Mouse (Mus musculus): ENCODE measurements around the gene Lsp1. TPM values are rescaled to one million over a fixed set of nuclear protein-coding genes. Genes with fewer than 3 reads are reported as not detected.

Lsp1 gene
- polyA plus RNA-seq (2017; shearing (Covaris generic)): 1,000 to 10,000 TPM; 1,098 to 1,582 TPM

DNA sequence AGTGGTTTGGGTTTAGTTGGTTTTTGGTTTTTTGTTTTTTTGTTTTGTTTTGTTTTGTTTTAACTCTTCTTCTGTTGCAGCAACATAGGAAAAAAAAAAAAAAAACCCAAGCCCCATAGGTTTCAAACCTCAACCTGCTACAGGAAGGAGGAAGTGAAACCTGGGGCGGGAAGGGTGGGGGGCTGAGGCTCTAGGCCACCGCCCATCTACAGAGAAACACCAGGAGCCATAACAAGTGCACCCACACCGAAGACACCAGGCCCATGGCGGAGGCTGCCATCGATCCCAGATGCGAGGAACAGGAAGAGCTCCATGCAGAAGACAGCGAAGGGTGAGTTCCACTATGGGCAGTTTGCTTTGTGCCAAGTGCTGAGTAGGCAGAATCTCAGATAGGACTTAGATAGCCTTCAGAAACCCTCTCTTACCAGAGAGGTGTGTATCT is at the start of gene Lsp1:
Gene Lsp1 (plus strand): TSS at position 174 of the 442 bp plus-strand sequence.
- ATAC-seq: peak; percentile 50

DNA sequence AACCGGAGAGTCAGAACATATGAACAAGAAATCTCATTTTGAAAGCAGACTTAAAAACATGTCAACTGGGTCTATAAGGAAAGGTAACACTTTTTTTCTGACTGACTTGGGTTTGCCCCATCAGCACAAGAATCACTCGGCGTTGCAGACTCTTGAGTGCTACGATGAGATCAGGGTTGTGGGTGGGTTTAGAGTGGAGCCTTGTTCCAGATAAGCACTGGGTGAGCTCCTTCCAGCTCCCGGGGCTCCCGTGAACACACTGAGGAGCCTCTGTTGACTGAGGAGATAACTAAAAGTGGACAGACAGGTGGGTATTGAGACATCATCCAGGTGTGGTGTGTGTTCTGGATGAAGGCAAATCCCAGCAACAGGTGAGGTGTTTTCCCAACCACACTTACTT is 47.3 kb upstream of the Lsp1 start:
- no peak for ATAC-seq

DNA sequence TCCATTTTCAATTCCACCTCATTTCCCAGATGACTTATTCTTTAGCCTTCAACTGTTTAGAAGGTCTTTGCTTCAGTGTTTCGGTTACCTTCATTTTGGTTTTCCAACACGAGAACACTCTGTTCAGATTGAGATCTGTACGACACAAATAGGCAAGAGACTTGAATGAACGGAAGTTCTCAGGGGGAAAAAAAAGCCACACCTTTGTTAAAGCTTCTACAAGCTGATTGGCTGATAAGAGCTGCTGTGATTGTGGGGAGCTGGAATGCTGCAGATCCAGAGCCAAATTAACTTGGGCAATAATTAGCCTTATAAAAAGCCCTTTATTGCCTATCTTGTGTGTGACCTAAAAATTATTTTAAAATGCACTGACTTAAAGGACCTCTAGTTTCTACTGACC is 45.3 kb upstream of the Lsp1 start:
- no peak for ATAC-seq

DNA sequence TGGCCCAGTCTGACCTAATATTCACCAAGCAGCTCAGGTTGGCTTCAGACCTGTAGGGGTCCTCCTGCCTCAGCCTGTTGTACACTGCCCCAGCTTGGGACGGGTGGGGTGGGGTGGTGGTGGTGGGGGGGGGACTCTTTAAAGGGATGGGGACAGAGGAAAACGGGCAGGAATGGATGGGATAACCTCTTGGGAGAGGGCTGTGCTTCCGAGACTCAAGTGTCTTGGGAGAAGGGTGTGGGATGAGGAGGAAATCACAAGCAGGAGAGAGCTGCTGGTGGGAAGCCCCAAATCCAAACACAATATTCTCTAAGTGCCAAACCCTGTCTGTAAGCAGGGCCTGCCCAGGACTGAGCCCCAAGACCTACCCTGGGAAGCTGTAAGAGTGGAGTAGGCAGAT is 44.4 kb upstream of the Lsp1 start:
- ATAC-seq: no peak

DNA sequence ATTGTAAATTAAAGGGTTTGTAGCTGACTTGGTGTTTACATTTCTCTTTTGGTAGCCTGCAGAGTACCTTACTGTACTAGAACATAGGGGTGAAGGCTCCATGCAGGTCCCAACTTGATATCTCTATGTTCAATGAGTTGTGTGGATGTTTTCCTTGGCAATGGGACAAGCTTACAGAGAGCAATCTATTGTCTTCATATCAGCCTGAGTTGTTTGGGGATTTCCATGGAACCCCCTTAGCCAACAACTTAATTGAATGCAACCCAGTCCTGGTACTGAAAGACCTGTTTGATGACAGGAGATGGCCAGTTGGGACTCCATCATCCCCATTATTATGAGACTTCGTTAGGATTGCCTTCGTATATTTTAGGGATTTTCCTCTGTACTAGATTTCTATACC is 42.6 kb upstream of the Lsp1 start:
- no peak for ATAC-seq

DNA sequence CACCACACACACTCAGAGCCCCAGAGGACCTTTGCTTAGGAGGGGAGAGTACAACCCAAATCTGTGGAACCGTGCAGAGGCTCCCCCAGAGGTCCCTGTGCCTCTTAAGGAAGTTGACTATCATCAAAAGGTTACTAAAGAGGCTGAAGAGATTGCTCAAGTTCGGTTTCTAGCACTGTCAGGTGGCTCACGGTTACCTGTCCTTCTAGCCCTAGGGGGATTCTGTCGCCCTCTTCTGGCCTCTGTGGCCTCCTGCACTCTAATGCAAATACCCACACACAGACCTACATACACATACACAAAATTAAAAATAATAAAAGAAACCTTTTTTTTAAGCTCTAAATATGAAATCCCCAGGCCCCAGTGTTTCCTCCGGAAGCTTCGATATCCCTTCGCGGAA is 41.9 kb upstream of the Lsp1 start:
- no peak for ATAC-seq

DNA sequence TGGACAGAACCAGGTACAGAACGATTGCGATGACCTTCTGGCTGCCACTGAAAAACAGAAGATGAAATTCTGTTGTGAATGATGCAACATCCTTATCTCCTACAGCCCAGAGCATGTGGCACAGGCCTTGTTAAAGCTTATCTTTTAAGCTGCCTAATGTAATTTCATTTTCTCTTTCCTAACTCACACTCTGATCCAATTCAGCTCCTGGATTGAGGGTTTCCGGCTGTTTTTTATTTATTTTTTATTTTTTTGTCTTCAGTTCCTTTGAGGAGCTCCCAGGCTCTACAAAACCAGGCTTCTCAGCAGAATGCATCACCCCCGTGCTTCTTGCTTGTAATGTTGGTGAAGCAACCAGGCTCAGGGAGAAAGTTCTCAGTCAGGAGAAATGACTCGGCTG is 40.7 kb upstream of the Lsp1 start:
- ATAC-seq: no peak

DNA sequence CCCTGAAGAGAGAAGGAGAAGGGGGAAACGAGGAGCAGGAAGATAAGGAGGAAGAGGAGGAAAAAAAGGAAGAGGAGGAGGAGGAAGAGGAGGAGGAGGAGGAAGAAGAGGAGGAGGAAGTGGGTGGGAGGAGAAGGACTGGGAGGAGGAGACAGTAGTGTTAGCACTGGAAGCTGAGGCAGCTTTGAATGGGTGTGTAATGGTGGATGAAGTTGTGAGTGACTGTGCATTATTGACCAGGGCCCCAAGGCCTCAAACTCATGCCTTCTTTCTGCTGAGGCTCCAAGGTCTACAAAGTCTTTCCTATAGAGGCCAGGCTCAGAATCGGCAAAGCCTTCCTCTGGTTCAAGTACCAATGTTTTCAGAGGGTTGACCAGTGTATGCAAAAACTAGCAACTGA is 38.8 kb upstream of the Lsp1 start:
- no peak for ATAC-seq

DNA sequence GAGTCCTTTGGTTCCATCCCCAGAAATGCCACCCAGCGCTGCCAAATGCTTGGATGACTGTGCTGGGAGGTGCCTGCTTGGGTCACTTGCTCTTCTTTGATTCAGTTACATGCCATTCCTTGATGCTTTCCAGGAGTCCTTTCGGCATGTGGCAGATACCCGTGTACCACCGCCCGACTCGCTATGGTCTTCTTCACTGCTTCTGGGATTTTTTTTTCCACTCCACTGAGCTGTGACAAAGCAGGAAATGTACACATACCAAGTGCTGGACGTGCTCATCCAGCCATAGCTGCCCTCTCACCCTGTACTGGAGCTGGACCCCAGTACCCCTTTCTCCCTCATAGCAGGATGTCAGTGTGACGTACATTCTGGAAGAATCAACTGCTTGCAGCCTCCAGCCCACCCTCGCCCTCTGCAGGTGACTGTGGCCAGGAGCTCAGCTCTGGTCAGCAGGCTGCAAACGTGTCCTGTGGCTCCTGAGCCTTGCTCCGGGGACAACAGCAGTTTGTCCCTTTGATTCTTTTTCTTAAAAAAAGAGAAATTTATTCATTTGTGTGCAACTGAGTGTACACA is 34.9 kb upstream of the Lsp1 start:
- ATAC-seq: no peak

DNA sequence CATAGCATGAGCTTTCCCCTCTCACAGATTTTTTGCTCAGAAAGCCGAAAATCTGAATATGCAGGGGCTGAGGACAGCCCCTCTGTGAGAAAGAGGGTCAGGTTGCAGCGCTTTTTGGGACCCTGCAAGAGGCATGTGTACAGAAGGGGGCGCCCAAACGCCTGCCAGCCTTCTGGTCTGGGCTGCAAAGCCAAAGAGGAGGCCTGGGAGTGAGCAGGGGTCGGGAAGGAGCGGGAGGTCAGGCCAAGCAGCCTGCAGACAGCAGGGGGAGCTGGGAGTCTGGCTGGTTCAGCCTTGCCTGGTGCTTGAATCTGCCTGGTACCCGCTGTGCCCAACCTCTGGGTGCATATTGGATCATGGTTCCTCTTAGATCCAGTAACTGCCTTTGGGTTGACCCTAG is 32.4 kb upstream of the Lsp1 start:
- no peak for ATAC-seq

DNA sequence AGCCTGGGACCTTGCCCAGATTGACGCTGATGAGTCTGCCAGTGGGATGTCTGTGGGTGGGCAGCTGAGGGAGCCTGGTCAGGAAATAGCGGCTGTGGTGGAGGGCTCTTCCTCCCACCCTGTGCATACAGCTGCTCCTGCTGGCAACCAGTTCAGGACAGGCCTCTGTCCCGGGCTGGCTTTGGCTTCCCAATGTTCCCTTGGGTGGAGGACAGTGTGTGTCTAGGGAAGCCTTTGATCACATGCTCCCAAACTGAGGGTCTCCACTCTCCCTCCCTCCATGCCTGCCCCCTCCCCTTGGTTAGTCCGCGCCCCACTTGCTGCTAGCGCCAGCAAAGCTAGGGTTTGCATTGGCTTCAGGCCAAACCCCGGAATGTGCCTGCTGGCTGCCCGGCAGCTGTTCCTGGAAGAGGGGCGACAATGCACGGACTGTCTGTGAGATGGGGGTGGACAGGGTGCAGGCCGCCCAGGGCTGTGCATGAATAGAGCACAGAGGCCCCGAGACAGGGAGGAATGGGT is 30.4 kb upstream of the Lsp1 start:
- no peak for ATAC-seq

DNA sequence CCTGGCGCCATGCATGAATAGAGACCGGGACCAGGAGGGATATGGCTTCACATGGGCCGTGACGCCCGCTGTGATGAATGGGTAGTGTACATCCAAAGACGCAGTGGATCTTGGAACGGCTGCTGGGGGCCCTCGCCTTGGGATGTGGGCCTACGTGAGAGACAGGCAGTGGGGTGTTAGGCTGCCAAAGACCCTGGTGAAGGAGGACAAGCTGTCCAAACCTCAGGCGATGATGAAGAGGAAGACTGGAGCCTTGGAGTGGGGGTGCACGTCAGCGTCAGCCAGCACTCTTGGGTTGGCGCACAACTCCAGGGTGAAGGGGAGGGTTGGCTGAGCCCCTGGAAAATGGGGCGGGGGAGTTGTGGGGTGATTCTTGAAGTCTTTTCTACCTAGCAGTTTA is 29.5 kb upstream of the Lsp1 start:
- no peak for ATAC-seq

DNA sequence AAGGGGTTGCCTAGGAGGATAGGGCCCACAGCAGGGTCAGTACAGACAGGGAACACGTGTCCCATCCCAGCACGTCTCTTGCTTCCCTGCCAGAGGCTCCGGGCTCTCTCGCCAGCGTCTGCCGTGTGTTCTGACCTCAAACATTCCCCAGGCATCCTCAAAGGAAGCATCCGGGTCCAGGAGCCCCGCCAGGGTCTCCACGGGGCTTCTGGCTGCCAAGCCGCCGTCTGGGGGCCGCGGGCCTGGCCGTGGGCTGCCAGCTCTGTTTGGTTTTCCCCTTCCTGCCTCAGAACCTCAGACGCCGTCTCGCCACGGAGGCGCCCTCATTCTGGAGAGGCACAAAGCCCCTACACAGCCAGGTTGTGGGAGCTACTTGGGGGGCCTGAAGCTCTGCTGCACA is 27.0 kb upstream of the Lsp1 start:
- no peak for ATAC-seq

DNA sequence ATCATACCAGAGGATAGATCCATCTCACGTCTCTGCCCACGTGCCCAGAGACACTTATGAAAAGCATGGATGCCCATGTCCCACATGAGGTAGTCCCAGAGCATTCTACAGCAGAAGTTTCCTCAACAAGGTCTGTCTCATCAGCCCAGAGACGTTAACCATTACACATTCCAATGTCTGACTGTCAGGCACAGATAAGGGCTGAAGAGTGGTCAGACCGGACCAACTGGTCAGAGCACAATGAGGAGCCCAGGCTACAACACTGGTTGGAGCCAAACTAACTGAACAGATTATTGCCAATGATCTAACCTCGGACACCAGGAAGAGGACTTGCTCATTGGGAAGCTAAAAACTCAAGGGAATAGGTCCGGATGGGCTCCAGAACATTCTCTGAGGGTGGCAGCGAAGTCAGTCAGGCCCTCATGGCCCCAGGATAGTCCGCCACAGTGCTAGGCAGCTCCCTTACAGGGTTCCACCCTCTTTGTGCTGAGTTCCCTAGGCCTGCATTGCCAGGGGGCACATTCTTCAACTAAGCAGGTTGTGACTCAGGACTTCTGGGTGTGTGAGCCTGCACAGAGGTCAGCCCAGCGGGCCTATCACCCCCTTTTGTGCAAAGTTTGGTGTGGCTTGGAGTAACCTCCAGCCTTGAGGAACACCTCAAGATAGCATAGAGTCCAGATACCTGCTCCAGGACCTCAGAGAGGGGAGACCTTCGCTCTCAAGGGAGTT is 26.3 kb upstream of the Lsp1 start, which contains the start of gene Syt8:
Gene Syt8 (plus strand): TSS at position 714 of the 729 bp plus-strand sequence.
- ATAC-seq: no peak

DNA sequence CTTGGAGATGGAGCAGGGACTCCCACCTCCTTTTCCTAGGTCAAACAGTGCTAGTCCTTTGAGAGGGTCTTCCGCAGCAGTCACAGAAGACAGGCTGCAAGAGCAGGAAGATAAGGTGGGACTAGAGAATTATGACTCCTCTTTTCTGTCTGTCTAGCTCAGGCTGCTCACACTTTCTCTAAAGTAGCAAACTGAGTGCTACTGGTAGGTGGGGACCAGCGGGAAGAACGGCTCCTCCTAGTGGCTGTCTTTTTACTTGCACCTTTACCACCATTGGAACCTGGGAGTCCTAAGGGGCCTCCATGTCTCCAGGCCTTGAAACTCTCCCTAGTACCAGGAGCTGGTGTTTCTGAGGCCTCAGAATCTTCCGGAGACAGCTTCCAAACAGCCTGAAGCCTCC is 25.1 kb upstream of the Lsp1 start:
- peak; percentile 80 for ATAC-seq

DNA sequence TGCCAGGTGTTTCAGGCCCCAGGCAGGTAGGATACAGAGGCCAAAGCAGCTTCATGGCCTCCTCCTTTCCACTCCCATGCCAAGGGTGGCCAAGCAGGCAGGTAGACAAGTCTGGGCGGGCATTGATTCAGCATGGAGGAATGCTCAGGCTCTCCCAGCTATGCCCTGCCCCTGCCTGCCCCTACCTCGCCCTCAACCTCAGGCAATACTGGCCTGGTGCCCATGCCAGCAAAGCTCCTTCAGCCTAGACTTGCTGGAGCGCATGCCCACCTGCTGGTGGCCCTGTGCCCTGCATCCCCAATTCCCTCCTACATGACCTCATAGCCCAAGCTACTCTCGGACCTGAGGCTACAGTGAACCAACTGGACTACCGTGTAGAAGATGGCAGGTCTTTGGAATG is 23.3 kb upstream of the Lsp1 start:
- no peak for ATAC-seq

DNA sequence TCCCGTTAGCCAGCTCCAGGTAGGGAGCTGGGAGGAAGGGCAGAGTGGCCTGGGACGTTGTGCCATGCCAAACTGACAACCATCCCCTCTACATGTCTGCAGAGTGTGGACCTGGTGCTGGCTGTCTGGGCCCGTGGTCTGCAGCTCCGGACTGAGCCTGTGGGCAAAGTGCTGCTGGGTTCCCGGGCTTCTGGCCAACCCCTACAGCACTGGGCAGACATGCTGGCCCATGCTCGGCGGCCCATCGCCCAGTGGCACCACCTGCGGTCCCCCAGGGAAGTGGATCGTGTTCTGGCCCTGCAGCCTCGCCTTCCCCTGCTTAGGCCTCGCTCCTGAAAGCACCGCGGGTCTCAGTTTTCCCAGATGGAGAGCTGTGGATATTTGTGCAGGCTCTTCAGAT is 20.6 kb upstream of the Lsp1 start:
- no peak for ATAC-seq

DNA sequence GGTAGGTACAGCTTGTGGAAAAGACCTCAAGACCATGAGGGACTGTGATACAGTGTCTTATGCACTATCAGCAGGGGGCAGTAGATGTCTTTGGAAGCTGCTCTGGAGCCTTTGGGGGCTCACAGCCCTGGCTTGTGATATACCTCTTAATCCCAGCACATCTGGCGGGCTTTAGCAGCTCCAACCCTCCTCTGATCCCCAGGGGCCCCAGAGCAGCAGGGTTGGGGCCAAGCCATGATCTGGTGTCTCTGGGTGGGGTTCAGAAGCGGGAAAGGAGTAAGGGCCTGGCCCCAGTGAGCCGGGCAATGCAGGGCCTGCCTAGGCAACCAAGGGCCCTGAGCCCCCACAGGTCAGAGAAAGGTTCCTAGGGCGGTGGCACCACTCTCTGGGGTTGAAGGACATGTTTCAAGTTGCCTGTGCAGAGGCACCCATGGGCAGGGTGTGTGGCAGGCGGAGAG is 19.9 kb upstream of the Lsp1 start:
- peak; percentile 39 for ATAC-seq

DNA sequence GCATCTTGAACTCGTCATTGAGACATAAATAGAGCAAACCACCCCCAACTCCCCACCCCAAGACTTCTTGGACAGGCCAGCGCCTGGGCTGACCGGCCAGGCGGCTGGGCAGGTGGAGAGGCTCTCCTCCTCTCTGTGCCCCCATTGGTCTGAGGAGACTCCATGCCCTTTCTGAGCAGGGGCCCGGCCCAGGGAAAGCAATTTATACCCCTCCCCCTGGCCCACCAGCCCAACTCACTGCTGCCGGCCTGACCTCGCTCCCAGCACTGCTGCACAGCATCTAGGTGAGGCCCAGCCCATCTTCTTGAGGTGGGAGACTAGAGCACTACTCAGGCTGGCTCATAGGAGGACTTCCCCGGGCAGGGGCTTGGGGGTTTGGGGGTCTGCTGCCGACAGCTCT is 19.0 kb upstream of the Lsp1 start, which contains the start of gene Tnni2:
Gene Tnni2 (plus strand): TSS at position 224 of the 400 bp plus-strand sequence.
- ATAC-seq: no peak

DNA sequence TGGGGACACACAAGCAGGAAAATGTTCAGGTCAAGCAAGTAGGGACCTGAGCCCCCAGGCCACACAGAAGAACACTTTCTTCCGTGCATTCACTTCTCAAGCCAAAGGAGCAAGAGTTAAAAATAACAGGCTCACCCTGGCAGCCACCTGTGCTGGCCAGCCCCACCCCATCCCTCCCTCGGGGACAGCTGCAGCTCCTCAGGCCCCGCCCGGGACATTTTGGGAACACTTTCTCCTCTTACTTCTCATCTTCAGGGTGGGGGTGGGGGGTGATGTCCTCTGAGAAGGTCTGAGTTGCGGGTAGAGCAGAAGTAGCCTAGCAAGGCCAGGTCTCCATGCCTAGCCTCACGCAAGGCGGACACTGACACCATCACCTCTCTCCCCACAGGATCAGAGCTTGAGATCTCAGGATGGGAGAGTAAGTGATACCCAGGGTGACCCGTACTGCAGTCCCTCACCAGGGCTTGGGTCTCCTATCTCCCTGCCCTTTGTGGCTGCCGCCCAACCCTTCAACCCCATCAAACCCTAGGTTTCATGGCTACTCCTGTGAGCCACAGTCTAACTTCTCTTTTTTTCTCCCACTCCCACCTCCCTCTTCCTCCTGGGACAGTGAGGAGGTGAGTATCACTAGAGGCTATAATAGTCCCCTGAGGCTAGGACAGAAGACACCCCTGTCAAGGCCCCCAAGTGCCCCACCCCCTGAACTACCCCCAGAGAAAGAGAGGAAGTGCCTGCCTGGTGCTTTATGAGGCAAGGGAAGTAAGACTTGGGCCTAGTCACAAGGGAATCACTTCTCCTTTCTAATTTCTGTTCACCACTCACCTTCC is 18.3 kb upstream of the Lsp1 start:
- ATAC-seq: no peak

DNA sequence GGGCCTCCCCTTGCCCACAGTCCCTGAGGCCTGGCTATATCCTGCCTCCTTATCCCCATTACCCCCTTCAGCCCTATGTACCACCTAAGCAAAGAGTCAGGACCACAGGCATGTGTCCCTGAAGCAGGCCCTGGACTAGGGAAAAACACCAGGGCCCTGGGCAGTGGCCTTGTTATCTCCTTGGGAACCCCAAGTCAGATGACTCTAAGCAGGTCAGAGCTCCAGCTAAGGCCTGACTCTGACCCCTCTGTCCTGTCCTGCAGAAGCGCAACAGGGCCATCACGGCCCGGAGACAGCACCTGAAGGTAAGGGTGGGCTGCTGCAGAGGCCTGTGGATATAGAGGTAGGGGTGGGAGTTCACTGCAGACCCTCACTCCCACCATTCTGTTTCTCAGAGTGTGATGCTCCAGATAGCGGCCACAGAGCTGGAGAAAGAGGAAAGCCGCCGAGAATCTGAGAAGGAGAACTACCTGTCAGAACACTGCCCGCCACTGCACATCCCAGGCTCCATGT is 17.6 kb upstream of the Lsp1 start:
- ATAC-seq: no peak

DNA sequence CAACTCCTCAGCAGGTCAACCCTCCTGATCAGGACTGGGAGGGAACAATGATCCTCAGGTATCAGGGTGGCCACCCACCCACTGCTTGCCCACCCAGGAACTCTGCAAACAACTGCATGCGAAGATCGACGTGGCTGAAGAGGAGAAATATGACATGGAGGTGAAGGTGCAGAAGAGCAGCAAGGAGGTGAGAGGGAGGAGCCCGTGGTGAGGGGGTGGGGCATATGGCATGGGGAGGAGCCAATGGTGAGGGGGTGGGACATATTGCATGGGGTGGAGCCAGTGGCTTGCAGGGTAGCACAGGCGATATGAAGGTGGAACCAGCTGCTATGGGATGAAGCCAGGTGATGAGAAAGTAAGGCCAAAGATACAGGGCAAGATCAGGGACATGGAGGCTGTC is 17.1 kb upstream of the Lsp1 start:
- ATAC-seq: no peak

DNA sequence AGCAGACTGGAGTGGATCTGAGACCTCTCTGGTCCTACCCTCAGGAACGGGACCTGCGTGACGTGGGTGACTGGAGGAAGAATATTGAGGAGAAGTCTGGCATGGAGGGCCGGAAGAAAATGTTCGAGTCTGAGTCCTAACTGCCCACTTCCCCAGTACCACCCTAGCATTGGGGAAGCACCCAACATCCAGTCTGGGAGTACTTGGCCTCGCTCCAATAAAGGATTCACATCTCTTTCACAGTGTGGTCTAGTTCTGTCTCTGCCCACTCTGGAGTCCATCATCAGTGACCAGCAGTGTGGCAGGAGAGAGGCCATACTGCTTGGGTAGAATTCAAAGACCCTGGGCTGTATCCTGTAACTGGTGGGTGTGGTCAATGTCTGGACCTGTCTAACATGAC is 16.4 kb upstream of the Lsp1 start:
- ATAC-seq: no peak

All from CD4-positive, CD25-positive, alpha-beta regulatory T cell, adult 4 months (primary cell).